12 mouse cellular contexts compared by ENCODE assay signal in genomic region chr14:88092967-88093366, GRCm38 (mm10).
"Had no signal": no experiment of that assay in that cellular context is flagged by ENCODE, and none has a peak within 500 bp of the region (broad histone marks: within the 10 kb centered on the region; RNA-seq: fewer than 3 reads in every experiment).

No protein-coding gene starts in this region.

- H3K4me3 ChIP-seq: limb, embryonic 13.5 days; neural tube, embryonic 12.5 days; stomach, embryonic 15.5 days had no signal

- H3K36me3 ChIP-seq: limb, embryonic 13.5 days; neural tube, embryonic 12.5 days; stomach, embryonic 15.5 days had no signal

- H3K4me2 ChIP-seq: limb, embryonic 13.5 days; neural tube, embryonic 12.5 days; stomach, embryonic 15.5 days had no signal

- H3K4me1 ChIP-seq: limb, embryonic 13.5 days; neural tube, embryonic 12.5 days; stomach, embryonic 15.5 days had no signal

- DNase-seq: kidney, adult 2 months; kidney, postnatal 10 days; left cerebral cortex, postnatal 4 days; lung, adult 18-20 months; midbrain, embryonic 14.5 days; right cerebral cortex, postnatal 14 days; thymus, adult 2 months; thymus, postnatal 36 days had no signal

- H3K9ac ChIP-seq: limb, embryonic 13.5 days; liver, embryonic 14.5 days; neural tube, embryonic 12.5 days; stomach, embryonic 15.5 days had no signal

- H3K27me3 ChIP-seq: limb, embryonic 13.5 days; neural tube, embryonic 12.5 days; stomach, embryonic 15.5 days had no signal

- H3K27ac ChIP-seq: limb, embryonic 13.5 days; liver, embryonic 14.5 days; neural tube, embryonic 12.5 days; stomach, embryonic 15.5 days had no signal

- H3K9me3 ChIP-seq: limb, embryonic 13.5 days; neural tube, embryonic 12.5 days; stomach, embryonic 15.5 days had no signal
